Mouse (Mus musculus): ENCODE results near the gene Mia3. TPM values are rescaled to one million over a fixed set of nuclear protein-coding genes. Genes with fewer than 3 reads are reported as not detected.
A peak's percentile ranks its signal among the peaks of the same experiment; 100 is the strongest.
"Not testable (repeated sequence)": the region's sequence is repeated elsewhere in the genome, so short reads cannot be mapped to it uniquely, and the experiment has no call there.

Mia3 gene
- polyA plus RNA-seq (2015; fragmentation: Nextera tagmentation; extraction: Ambion mirVana): 101 and 105 TPM in 2 replicates

- Histone ChIP-seq H3K9ac (ENCODE audit: low read length) (peak within 1 kb of the TSS; percentile 91), H3K4me2 (ENCODE audit: low read depth, low read length) (peak within 1 kb of the TSS; percentile 91), H3K27ac (ENCODE audit: low read length) (peak within 1 kb of the TSS; percentile 71), H3K4me1 (ENCODE audit: control insufficient read depth, insufficient read depth, low read length) (peaks cover 11% of the 10 kb centered on the region), H3K36me3 (ENCODE audit: control insufficient read depth, insufficient read depth, low read length) (no peaks in the 10 kb centered on the region), H3K4me3 (replicated peaks; ENCODE audit: low read length) (peak within 1 kb of the TSS; percentile 67), H3K9me3 (replicated peaks; ENCODE audit: control insufficient read depth, low read length) (no peaks in the 10 kb centered on the region), H3K27me3 (ENCODE audit: control insufficient read depth, insufficient read depth, low read length) (no peaks in the 10 kb centered on the region)
- ATAC-seq (ENCODE audit: insufficient read depth, low FRiP score): peak; percentile 98
- under 1% methylated on average over 47 of the region's 51 CpGs for WGBS
These were observed at the start of gene Mia3 for GRCm38 (mm10) chr1:183369427-183370014. Gene Mia3, minus strand, starts transcription at chr1:183369553.

DNA sequence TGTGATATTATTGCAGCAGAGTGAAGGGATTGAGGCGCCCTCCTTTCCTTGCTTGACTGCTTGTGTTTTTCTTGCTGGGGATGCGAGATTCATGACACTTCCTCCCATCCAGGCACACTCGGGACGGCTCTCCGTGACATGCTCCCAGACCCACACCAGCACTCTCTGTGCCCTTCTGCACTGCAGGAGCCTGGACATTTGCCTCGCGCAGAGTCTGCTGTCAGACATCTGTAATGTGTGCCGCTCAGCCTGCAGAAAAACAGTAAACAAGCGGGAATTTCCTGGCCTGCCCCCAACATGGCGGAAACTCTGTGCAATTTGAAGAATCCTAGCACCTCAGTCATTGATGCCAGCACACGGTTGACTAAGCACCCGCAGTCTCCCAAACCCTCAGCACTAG lies 48.5 kb upstream of the Mia3 start, which contains the start of gene Hhipl2:
Gene Hhipl2, plus strand, starts transcription at position 343 of the 400 bp plus-strand sequence.
- no peak within 1 kb of the TSS for H3K4me3 ChIP-seq (replicated peaks; ENCODE audit: low read length)
- ATAC-seq (ENCODE audit: insufficient read depth, low FRiP score): no peak
- no peak within 1 kb of the TSS; the same call in 1 of the 2 replicates for H3K9ac ChIP-seq (ENCODE audit: low read length)
- no peaks in the 10 kb centered on the region for H3K4me1 ChIP-seq (ENCODE audit: control insufficient read depth, insufficient read depth, low read length)
- no peaks in the 10 kb centered on the region for H3K36me3 ChIP-seq (ENCODE audit: control insufficient read depth, insufficient read depth, low read length)
- H3K27me3 ChIP-seq (ENCODE audit: control insufficient read depth, insufficient read depth, low read length): no peaks in the 10 kb centered on the region
- 74% methylated on average over 12 of the region's 12 CpGs for WGBS
- H3K27ac ChIP-seq (ENCODE audit: low read length): no peak within 1 kb of the TSS
- H3K4me2 ChIP-seq (ENCODE audit: low read depth, low read length): no peak within 1 kb of the TSS
- no peaks in the 10 kb centered on the region for H3K9me3 ChIP-seq (replicated peaks; ENCODE audit: control insufficient read depth, low read length)

GRCm38 (mm10) chr1:183414081-183414727 lies 44.9 kb upstream of the Mia3 start:
- Histone ChIP-seq H3K36me3 (ENCODE audit: control insufficient read depth, insufficient read depth, low read length) (peaks cover 3% of the 10 kb centered on the region; the same call in 1 of the 2 replicates), H3K4me3 (replicated peaks; ENCODE audit: low read length) (no peak overlapping the region), H3K27ac (ENCODE audit: low read length) (no peak overlapping the region), H3K9me3 (replicated peaks; ENCODE audit: control insufficient read depth, low read length) (no peaks in the 10 kb centered on the region), H3K4me2 (ENCODE audit: low read depth, low read length) (no peak overlapping the region), H3K9ac (ENCODE audit: low read length) (no peak overlapping the region), H3K4me1 (ENCODE audit: control insufficient read depth, insufficient read depth, low read length) (no peaks in the 10 kb centered on the region), H3K27me3 (ENCODE audit: control insufficient read depth, insufficient read depth, low read length) (no peaks in the 10 kb centered on the region)
- ATAC-seq (ENCODE audit: insufficient read depth, low FRiP score): no peak
- WGBS: 81% methylated on average over 15 of the region's 15 CpGs

- H3K36me3 ChIP-seq (ENCODE audit: control insufficient read depth, insufficient read depth, low read length): peaks cover 21% of the 10 kb centered on the region
- H3K27ac ChIP-seq (ENCODE audit: low read length): no peak overlapping the region
- H3K4me2 ChIP-seq (ENCODE audit: low read depth, low read length): no peak overlapping the region
- H3K9ac ChIP-seq (ENCODE audit: low read length): no peak overlapping the region
- no peak overlapping the region for H3K4me3 ChIP-seq (replicated peaks; ENCODE audit: low read length)
- H3K9me3 ChIP-seq (replicated peaks; ENCODE audit: control insufficient read depth, low read length): no peaks in the 10 kb centered on the region
- H3K27me3 ChIP-seq (ENCODE audit: control insufficient read depth, insufficient read depth, low read length): no peaks in the 10 kb centered on the region
- H3K4me1 ChIP-seq (ENCODE audit: control insufficient read depth, insufficient read depth, low read length): no peaks in the 10 kb centered on the region
- WGBS: 93% methylated on average over 3 of the region's 3 CpGs
- no peak for ATAC-seq (ENCODE audit: insufficient read depth, low FRiP score)
These were observed 34.0 kb upstream of the Mia3 start for GRCm38 (mm10) chr1:183403396-183403795.

DNA sequence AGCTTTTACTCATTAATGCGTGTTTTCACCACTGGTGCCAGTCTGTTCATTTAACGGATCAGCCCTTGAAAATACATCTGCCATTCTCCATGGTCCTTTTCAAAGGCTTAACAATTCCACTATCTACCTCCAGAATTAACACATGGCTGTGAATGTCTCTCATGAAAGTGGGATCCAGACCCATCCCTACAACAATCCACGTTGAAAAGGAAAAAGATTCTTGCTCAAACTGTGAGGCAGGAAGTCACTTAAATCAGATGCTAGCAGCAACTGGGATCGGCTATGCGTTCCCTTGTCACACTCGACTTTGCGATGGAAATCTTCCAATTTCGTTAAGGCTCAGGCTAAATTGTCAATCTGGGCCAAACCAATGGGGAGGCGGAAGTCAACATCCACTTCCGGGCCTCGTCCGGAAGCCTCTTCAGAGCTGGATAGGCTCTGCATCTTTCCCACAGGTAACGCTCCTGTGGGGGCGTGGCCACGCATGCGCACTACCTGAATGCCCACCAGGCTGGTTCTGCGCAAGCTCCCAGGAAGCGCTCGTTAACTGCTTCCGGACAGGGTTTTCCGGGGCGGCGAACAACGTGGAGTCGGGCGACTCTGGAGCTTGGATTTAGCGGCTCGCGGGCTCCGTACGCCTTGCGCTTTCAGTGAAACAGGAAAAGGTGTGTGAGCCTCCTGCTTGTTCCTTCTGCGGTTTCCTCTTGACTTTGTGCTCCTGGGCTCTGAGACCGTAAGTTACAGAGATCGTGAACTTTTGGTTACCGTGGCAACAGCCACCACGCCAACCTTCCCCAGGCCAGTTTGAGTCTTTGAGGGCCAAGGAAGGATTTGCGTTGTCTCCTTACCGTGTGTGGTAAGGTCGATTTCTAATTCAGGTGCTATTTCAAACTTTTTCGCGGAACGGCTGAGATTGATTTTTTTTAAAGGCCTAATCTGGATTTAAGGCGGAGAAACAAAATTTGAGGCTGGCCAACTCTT lies 19.4 kb upstream of the Mia3 start, which contains the start of gene Taf1a:
Gene Taf1a, plus strand, starts transcription at position 556 of the 981 bp plus-strand sequence.
- Histone ChIP-seq H3K4me2 (ENCODE audit: low read depth, low read length) (peak within 1 kb of the TSS; percentile 72), H3K36me3 (ENCODE audit: control insufficient read depth, insufficient read depth, low read length) (no peaks in the 10 kb centered on the region; the same call in 1 of the 2 replicates), H3K27me3 (ENCODE audit: control insufficient read depth, insufficient read depth, low read length) (no peaks in the 10 kb centered on the region), H3K27ac (ENCODE audit: low read length) (peak within 1 kb of the TSS; percentile 69), H3K4me3 (replicated peaks; ENCODE audit: low read length) (peak within 1 kb of the TSS; percentile 65), H3K9ac (ENCODE audit: low read length) (peak within 1 kb of the TSS; percentile 70), H3K9me3 (replicated peaks; ENCODE audit: control insufficient read depth, low read length) (no peaks in the 10 kb centered on the region), H3K4me1 (ENCODE audit: control insufficient read depth, insufficient read depth, low read length) (peaks cover 11% of the 10 kb centered on the region)
- peak; percentile 99 for ATAC-seq (ENCODE audit: insufficient read depth, low FRiP score)
- WGBS: 5% methylated on average over 44 of the region's 44 CpGs

- H3K9me3 ChIP-seq (replicated peaks; ENCODE audit: control insufficient read depth, low read length); H3K36me3 ChIP-seq (ENCODE audit: control insufficient read depth, insufficient read depth, low read length); ATAC-seq (ENCODE audit: insufficient read depth, low FRiP score); H3K27me3 ChIP-seq (ENCODE audit: control insufficient read depth, insufficient read depth, low read length); H3K4me3 ChIP-seq (replicated peaks; ENCODE audit: low read length); H3K9ac ChIP-seq (ENCODE audit: low read length); H3K4me2 ChIP-seq (ENCODE audit: low read depth, low read length); H3K27ac ChIP-seq (ENCODE audit: low read length): not testable (repeated sequence)
- 91% methylated on average over 3 of the region's 3 CpGs for WGBS
- H3K4me1 ChIP-seq (ENCODE audit: control insufficient read depth, insufficient read depth, low read length): peaks cover 11% of the 10 kb centered on the region
These were observed 18.1 kb upstream of the Mia3 start for GRCm38 (mm10) chr1:183387421-183387820.

DNA sequence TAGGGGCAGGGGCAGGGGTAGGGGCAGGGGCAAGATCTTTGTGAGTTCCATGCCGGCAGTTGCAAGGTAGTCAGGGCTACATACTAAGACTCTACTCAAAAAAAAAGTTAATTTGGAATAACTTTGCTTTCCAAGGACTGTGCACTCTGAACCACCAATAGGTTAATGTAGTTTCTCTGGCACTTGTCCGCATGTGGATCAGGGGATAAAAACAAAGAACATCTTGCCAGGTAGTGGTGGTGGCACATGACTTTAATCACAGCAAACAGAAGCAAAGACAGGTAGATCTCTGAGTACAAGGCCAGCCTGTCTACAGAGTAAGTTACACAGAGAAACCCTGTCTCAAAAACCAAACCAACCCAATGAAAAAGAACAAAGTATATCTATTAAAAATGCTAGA lies 13.3 kb upstream of the Mia3 start:
- Histone ChIP-seq H3K4me3 (replicated peaks; ENCODE audit: low read length) (no peak overlapping the region), H3K9ac (ENCODE audit: low read length) (no peak overlapping the region), H3K4me1 (ENCODE audit: control insufficient read depth, insufficient read depth, low read length) (no peaks in the 10 kb centered on the region), H3K27me3 (ENCODE audit: control insufficient read depth, insufficient read depth, low read length) (no peaks in the 10 kb centered on the region), H3K4me2 (ENCODE audit: low read depth, low read length) (no peak overlapping the region), H3K9me3 (replicated peaks; ENCODE audit: control insufficient read depth, low read length) (no peaks in the 10 kb centered on the region), H3K36me3 (ENCODE audit: control insufficient read depth, insufficient read depth, low read length) (no peaks in the 10 kb centered on the region), H3K27ac (ENCODE audit: low read length) (no peak overlapping the region)
- 86% methylated on average over 2 of the region's 2 CpGs for WGBS
- no peak for ATAC-seq (ENCODE audit: insufficient read depth, low FRiP score)

DNA sequence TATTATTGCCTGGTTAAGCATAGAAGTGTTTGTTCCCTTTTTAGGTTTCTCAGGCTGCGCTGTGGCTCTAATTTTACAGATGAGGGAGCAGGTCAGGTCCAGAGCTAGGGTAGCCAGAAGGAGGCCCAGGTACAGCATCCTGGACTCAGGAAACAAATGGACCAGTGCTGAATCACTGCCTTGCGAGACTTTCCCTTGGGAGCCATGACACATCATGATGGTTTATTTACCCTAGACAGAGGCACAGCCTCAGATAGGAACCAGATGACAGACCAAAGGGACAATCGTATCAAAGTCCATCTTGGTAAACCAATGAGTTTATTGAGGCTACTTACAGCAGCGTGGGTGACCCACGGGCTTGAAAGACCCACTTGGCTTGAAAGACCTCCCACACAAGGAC lies 12.5 kb upstream of the Mia3 start:
- WGBS: 70% methylated on average over 5 of the region's 5 CpGs
- no peak for ATAC-seq (ENCODE audit: insufficient read depth, low FRiP score)
- no peak overlapping the region for H3K4me2 ChIP-seq (ENCODE audit: low read depth, low read length)

More for the DNA sequence above, 12.5 kb upstream of the Mia3 start:
- no peaks in the 10 kb centered on the region for H3K4me1 ChIP-seq (ENCODE audit: control insufficient read depth, insufficient read depth, low read length)
- no peak overlapping the region for H3K27ac ChIP-seq (ENCODE audit: low read length)
- H3K9ac ChIP-seq (ENCODE audit: low read length): no peak overlapping the region
- no peaks in the 10 kb centered on the region for H3K27me3 ChIP-seq (ENCODE audit: control insufficient read depth, insufficient read depth, low read length)
- no peaks in the 10 kb centered on the region for H3K36me3 ChIP-seq (ENCODE audit: control insufficient read depth, insufficient read depth, low read length)
- no peaks in the 10 kb centered on the region for H3K9me3 ChIP-seq (replicated peaks; ENCODE audit: control insufficient read depth, low read length)
- no peak overlapping the region for H3K4me3 ChIP-seq (replicated peaks; ENCODE audit: low read length)
